Mouse (Mus musculus) kidney, postnatal 25 days (tissue): ENCODE data around the gene Olfr295.

Source experiments
- DNase-seq, 2 experiments: peaks; one replicate each; pipeline ENCODE4 v3.0.0; 2021; ENCODE audit warnings: mixed read lengths in 2 of 2

Olfr295 gene

DNA sequence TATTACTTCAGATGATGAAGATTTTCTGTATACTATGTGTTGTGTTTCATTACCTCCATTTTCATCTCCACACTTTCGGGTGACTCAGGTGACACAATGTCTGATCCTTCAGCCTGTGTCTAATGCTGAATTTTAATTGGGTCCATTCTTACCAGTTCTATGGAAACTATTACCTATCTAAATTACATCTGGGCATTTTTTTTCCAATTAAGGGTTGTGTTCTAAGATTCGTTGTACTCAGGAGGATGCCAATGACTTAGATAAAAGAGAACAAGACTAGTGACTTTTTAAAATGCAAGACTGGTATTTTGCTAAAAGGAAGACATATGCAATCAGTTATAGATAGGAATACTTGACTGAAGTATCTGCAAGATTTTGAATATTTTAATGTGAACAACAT, at the start of gene Olfr295:
Olfr295 (plus strand) TSS at position 301 of the 400 bp plus-strand sequence.
- no peak for DNase-seq

- no peak for DNase-seq
Measured at GRCm38 (mm10) chr7:86616543-86616942, 32.9 kb downstream of the Olfr295 start, which contains the start of gene Olfr294. TSS of gene Olfr294 (minus strand) at chr7:86616643.
